Mouse (Mus musculus): ENCODE measurements around the gene Ergic1.
A peak's percentile ranks its signal among the peaks of the same experiment; 100 is the strongest.

The Ergic1 gene

DNA sequence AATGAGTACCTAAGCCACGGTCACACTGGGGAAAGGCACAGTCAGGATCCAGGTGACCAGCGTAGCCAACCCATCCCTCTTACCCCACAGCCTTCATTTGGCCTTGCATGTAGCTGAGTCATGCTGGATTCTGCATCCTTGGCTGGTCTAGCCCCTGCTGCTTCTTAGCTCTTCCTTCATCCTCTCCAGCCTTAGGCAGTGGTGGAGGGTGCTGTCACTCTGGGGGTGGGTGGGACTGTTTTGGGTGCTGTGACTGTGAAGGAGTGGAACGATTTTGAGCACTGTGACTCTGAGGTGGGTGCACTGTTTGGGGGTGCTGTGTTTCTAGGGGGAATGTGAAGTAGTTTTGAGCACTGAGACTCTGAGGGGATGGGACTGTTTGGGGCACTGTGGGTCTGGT, 67.6 kb downstream of the Ergic1 start:
- no peak for DNase-seq

DNA sequence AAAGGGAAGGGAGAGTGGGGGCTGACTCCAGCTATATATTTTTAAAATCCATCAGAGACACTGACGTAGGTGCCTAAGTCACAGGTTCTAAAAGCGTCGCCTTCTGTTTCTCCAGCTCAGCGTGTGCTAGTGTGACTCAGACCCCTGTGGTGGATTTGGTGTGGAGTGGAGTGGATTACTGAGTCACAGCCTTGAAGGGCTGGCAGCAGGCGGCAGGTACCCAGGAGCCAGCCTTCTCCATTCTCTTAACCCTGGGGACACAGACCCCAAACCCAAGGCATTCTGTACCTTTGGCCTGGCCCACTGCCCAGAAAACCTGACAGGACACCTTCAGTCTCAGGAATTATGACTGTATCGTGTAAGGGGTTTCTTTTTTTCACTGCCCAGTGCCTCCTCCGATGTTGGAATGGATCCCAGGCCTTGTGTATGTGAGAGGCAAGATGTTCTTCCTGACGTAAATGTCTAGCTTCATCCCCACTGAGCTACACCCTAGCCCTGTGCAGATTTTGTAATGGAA, 70.6 kb downstream of the Ergic1 start:
- DNase-seq, result no peak

DNA sequence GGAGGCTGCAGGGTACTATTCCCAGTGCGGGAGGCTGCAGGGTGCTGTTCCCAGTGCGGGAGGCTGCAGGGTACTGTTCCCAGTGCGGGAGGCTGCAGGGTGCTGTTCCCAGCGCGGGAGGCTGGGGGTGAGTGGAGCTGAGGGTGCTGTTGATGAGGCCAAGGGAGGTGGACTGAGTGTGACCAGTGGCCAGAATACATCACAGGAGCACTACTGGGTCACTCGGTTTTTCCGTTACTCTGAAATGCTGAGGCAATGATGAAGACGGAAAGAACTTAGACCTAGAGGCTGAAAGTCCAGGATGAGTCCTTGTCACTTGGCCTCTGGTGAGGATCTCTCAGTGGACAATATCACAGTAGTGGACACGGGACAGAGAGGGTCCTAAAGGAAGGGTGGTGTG, 71.9 kb downstream of the Ergic1 start:
- no peak for DNase-seq

DNA sequence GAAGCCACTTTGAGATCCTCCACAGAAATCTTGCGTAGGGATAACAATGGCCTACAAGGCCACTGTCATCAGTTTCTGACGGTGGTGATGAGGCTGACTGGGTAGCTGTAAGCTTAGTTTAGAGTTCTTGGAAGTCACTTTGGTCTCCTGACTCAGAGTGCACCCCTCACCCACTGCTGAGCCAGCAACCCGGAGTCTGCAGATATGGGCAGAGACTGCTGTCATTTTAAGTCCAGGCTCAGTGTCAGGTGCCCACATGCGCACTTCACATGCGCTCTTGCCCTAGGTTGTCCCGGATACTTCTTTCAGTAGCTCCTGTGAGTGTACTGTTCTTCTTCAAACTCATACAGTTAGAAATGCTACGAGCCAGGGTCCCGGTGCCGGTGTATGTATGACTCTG, 72.6 kb downstream of the Ergic1 start:
- no peak for DNase-seq

DNA sequence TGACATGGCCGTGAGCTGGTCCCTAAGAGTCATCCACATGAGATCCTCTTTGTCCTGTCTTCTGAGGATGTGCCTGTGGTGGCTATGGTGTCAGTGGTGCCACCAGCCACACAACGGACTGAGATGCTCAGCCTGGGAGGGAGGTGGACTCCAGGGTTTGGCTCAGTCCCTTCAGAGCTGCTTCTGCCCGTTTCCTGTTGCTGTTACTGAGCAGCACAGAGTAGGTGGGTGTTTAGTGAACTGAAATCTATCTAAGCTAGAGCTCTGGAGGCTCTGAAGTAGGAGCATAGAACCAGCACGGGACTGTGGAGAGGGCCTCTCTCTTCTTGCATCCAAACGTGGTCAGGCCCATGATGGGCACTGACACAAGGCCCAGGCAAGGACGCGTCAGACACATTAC, 73.2 kb downstream of the Ergic1 start:
- DNase-seq, result no peak

DNA sequence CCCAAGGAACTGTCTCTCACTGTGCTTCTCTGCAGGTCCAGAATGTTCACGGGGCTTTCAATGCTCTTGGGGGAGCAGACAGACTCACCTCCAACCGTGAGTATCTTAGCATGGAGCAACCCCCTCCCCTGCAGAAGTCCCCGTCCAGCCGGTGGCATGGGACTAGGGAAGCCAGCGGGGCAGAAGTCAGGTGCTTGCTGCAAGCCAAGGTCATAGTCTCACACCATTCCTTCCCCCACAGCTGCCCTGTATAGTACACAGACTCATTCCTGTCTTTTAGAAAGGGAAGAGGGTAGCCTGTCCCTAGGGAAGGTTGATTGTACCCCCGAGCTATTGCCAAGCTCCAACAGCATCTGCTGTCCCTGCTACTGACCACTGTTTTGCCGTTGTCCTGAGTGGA, 74.7 kb downstream of the Ergic1 start:
- DNase-seq, result no peak

DNA sequence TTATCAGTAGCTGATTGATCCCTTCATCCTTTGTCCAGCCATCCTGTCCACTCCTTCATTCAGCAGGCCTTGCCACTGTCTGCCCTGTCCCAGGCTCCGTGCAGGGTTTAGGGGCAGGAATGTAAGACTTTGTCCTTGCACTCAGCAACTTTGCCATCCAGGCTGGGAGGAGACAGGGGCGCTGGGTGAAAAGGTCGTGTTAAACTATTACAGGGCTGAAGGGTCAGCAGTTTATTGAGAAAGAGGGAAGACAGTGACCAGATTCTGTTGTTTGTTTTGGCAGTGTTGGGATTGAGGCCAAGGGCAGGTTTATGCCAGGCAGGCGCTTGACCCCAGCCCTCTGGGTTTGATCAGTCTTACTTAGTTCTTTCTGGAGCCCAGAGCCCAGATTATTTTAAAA, 76.6 kb downstream of the Ergic1 start:
- DNase-seq, result peak; percentile 46 to 64

DNA sequence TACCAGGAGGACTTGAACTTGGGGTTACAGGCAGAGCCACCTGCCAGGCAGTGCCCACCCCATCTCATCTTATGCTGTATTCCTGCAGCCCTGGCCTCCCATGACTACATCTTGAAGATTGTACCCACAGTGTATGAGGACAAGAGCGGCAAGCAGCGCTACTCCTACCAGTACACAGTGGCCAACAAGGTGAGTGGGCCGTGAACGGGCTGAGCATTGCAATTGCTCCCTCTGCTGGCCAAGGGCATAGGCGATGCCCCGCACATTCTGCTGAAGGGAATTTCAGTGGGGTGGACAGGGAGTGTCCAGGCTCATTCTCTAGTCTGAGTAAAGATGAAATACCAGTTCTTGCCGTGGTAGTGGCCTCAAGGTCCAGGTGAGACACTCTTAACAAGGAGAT, 77.4 kb downstream of the Ergic1 start:
- peak; percentile 92 for DNase-seq

DNA sequence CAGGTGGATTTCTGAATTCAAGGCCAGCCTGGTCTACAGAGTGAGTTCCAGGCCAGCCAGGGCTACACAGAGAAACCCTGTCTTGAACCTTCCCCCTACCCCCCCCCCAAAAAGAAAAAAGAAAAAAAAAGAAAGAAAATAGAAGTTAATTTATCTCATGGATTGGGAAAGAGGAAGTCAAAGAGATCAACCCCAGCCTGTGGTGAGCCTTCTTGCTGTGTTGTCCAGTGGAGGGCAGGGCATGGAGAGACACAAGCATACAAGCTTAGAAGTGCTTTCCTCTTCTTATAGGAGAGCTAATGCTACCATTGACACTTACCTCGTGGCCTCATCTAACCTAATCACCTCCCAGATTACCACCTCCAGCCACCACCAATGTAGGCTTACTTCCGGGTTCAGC, 78.5 kb downstream of the Ergic1 start:
- DNase-seq, result no peak

DNA sequence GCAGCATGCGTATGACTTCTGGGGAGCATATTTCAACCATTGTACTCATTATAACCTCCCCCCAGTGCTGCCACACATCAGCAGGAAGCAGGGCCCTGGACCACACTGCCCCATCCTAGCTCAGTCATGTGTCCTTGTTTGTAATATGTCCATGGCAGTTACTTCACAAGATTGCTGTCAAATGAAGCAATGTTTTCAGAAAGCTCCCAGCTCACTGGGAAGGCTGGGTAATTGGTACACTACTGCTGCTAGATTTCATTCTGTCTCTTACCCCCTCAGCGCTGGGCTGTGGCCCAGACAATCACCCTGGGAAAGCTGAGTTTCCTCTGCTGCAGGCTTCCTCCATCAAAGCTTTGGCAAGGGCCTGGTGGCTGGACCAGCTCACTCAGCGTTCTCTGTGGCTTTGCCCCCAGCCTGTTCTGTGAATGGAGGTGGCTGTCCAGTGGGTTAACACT, 79.0 kb downstream of the Ergic1 start:
- DNase-seq, result no peak

DNA sequence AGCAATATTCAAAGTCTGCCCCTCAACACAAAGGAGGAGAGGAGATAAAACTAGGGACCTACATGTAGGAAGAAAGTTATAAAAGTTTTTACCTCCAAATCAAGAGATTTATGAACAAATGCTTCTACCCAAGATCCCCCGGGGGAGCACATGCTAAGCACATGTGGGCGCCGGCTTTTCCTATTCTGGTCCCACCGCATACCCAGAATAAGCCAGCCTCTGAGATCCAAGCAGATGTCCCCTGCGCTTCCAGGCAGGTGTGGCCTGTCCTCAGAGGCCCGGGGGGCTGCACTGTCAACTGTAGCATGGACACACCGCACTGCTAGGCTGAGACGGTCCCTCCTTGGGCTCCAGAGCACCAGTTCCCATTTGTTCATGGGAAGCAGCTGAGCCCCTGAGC, 82.2 kb downstream of the Ergic1 start:
- no peak for DNase-seq

DNA sequence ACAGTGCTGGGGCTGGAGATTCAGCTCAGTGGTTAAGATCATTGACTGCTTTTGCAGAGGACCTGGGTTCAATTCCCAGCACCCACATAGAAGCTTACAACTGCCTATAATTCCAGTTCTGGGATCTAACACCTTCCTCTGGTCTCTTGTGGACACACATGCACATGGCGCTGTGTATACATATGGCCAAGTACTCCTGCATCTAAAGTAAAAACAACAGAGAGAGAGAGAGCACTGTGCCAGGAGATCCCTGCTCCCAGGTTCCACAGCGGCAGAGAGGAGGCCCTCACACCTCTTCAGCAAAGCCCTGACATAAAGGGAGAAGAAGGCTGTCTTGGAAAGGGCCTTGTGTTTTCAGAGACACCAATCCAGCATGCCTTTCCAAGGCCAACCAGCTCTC, 82.7 kb downstream of the Ergic1 start:
- no peak for DNase-seq

DNA sequence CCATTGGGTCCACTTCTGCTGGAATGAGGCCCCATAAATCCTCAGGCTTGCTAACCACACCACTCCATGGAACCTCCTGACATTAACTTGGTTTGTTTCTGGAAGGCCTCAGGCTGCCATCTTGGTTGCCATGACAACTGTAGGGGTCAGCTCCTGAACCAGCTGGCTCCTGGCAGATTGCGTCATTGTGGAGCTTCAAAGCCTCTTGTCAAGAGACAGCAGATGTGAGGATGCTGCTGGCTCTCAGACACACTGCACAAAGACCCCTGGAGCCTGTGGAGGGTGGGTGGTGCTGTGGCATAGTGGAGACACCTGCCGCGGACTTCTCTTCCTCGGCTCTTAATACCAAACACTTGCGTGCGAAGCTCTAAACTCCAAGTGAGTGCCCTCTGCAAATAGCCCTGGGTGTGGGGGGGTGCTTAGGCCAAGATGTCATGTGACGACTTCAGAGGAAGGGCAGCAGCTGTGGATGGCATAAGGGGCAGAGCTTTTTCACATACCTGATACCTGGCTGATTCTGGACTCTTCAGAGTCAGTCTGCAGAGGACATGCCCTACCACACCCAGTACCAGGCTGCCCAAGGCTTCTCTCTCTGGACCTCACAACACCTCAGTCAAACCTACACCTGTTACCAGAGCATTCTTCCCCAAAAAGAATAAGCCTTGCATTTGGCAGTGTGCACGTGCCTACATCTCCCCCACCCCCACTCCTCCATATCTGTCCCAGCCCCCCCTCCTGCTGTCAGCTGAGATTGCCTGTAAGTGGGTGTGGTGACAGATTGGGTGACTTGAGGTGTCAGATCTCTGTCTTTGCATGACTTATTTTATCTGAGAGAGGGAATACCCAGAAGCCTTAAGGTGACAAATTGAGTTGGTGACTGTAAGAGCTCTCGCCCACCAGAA, 83.5 kb downstream of the Ergic1 start:
- DNase-seq, result no peak

DNA sequence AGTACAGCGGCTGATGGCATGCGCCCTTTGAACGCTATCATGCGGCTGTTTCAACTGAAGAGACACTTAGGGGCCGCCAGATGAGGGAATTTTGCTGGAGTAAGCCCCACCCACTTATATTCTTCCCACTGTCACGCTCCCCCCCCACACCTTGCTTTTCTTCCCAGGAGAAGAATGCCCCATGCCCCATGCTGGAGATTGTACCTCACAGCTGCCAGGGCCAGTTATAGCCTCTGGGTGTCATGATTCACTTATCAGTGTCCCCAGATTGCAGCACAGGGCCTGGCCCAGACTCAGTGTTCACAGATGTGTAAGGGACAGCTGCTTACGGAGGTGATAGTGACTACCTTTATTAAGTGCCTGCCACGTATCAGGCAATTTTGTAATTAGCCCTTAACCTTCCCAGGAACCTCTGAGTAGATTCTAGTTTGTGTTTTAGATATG, 84.1 kb downstream of the Ergic1 start:
- DNase-seq, result no peak

DNA sequence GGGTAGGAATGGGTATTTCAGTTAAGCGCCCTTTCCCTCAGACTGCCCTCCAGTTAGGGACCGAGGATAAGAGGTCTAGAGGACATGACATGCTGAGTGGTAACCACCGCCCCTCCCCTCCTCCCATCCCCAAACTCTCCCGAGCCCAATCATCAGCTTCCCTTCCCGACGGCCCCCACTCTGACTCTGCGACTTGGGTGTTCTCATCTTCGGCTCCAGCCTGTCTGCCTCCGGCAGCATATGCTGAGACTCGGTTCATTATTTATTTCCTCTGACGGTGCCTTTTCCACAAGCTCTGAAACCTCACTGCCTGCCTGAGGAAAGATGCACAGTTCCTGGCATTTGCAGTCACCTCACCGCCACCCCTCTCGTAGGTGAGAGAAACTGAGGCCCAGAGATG, 86.0 kb downstream of the Ergic1 start:
- peak in 1 of 2 experiments; percentile 43 for DNase-seq

DNA sequence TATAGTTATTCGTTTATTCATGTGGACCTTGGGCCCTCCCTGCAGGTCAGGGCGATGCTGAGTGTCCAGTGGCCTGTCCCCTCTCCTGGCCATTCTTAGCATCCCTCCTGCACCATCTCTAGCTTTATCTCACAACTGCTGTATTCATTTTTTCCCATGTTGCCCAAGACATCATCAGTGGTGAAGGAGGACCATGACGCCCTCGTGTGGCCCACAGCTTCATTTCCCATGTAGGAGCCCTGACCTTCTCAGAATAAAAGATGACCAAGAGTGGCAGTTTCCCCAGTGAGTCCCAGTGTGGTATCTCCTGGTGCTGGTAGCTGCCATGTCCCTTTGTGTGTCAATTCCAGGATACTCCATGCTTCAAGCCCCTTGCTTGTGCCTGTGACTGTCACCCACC, 88.3 kb downstream of the Ergic1 start:
- no peak for DNase-seq

DNA sequence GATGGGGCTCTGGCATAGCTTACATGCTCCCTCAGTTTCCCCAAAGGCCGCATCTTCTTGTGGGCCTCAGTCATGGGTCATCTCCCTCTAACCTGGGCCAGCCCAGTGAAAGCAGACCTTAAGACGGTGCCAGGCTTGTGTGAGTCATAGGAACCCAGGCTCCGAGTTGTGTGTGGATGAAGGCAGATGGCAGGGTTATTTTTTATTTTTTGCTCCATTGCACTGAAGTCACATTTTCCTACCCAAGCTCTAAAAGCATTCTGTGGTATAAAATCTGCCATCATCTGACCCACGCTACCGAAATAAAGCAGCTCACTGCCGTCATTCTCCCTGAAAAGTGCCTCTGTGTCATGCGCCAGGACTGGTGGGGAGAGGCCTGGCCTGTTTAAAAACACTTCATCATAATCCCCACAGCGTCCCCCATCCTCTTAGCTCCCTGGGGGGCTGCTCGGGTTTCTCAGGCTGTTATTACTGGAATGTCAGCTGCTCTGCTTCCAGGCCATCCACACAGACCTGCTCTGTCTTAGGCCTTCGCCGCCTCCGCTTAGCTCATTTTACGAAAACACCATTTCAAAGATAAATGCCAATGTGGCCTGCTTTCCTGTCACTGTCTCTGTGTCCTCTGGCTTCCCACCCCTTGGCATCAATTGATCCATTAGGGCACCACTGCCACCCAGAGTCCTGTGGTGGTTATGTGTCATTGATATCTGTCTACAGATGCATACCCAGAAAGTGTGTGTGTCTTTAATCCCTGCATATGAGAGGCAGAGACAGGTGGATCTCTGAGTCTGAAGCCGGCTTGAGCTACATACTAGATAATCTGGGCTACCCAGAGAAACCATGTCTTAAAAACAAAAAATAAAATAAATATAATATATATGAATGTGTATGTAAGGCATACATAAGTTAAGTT, 89.4 kb downstream of the Ergic1 start:
- DNase-seq, result no peak

DNA sequence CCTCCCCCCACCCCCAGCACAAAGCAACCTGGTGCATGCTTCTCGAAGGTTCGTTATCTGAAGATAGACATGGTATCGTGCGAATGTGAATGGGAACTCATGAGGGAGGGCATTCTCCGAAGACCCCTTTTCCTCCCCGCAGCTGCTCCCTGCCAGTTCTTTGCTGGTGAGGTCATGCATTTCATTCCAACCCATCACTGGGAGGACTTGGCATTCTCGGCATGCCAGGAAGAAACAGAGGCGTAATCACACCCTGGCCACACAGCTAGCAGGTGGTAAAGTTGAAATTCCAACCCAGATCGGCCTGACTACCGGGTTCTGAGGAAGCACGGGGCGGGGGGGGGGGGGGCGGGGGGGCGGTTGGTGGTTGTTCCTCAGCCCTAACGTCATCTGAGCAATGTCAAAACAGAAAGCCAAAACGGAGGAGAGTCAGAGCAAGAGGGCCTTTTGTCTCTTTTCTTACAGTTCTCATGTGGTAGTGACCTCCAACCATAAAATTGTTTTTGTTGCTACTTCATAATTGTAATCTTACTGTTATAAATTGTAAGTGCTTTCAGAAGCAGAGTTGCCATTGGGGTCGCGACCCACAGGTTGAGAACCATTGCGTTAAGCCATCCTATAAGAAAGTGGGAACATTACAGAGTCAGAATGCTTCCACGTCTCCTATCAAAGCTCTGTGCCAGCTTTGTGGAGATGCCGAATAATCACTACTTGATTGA, 97.7 kb downstream of the Ergic1 start:
- peak in 1 of 2 experiments; percentile 46 for DNase-seq

DNA sequence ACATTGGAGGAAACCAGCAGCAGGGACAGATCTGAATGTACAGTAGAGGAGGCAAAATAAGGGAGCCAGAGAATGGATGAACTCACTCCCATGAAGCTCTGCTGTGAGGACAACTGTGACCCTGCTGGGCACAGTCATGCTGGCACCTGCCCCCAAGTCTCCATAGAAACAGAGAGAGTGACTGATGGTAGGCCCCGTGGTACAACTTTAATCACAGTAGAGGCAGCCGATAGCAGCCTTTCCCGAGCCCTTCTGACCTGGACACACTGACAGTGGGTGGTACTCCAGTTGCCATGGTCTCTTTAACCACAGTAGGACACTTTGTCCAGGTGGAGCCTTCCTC, 98.3 kb downstream of the Ergic1 start:
- DNase-seq, result no peak

DNA sequence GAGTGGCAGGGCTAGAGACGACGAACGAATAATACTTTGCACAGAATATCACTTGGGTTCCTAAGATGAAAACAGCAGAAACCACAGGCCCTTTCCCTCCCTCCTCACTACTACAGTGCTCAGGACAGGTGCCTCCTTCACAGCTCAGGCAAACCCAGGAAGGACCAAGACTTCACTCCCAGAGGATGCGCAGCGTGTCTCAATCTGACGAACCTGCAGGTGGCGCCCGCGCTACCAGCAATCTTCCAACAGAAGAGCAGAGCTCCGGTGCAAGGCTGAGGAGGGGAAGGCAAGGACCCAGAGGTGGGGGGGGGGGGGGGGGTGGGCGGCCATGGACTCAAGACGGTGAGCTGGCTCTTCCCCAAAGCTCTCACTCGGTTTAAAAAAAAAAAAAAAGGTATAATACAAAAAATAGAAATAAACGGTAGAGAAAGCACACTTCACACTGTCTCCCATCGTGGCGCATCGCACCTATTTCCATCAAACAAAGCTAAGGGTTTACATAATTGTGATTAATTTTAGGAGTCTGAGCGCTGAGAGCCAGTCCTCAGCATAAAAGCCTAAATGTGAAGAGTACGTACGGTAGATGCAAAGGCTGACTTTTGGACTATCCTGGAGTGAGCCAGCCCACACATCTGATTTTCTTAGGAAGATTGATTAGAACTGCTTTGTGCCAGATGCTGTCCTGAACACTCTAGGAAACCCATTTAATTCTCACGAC, 99.1 kb downstream of the Ergic1 start:
- DNase-seq, result peak; percentile 90 to 92

DNA sequence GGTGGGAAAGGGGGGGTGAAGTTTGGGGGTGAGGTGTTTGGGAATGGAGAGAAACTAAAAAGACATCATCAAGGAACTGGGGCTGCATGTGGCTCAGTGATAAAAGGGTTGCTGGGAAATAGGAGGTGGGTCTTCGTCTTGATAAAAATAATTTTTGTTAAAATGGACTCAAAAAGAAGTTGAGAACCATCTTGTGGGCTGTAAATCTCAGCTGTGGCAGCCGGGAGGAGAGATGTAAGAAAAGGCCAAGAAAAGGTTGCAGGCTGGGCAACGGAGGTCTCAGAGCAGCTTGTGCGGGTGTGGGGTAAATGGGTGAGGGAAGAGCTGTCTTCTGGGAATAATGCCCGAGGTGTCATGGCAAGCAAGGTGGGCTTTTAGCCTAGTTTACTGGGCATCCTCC, 100.9 kb downstream of the Ergic1 start:
- no peak for DNase-seq

DNA sequence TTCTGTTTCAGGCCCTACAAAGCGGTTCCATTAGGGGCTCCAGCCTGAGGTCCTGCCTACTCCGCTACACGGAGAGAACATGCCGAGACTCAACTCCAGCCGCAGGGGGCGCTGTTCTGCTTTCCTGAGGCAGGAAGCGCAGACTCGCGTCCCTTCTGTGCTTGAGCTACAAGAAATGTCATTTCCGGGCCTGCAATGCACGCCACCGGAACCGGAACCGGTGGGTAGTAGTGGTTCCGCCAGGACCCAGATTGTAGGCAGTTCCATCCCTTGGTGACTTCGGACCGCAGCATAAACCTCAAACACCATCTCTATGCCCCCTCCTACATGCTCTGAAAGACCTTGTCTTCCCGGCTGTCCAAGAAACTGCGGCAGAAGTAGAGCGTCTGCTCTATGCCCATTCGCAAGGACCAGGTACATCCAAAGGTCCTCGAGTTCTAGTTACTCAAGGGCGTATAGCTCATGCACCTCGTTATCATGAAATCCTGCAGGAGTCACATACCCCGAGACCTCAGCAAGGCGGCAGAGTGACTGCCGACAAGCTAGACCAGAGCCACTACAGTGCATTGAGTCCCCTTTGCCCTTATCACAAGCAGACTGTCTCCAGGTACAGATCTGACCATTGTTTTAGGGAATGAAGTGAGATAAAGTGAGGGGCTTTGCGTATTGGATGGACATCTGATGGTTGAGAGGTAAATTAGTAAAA, 101.8 kb downstream of the Ergic1 start, which contains the start of gene Atp6v0e:
TSS of gene Atp6v0e (plus strand) at position 254 of the 706 bp plus-strand sequence.
- peak; percentile 99 for DNase-seq
